Mouse (Mus musculus) skeletal muscle tissue, adult 2 months (tissue): ENCODE measurements at regions not wholly inside any gene's neighbourhood (a gene's known extent, or its start where the extent isn't known, plus 50 kb on each side); places are given as distances from the start of the nearest gene placed in this dataset.

Experiments
- DNase-seq: peaks from one replicate; pipeline ENCODE4 v3.0.0-alpha.2; 2012; ENCODE audit warnings: low read depth, low spot score

- DNase-seq = no peak
Observed at GRCm38 (mm10) chr10:18907276-18907960, 62.6 kb downstream of the Perp start.

- no peak for DNase-seq
Observed at GRCm38 (mm10) chr10:18909307-18909706, 64.5 kb downstream of the Perp start.

- no peak for DNase-seq
Observed at GRCm38 (mm10) chr10:18910898-18911297, 66.1 kb downstream of the Perp start.

- peak; percentile 17 for DNase-seq
Observed at GRCm38 (mm10) chr10:18917120-18917616, 72.3 kb downstream of the Perp start.

- DNase-seq = no peak
Observed at GRCm38 (mm10) chr10:18923088-18923821, 78.4 kb downstream of the Perp start.

GRCm38 (mm10) chr10:18927811-18928210 lies 83.0 kb downstream of the Perp start:
- no peak for DNase-seq

- DNase-seq = no peak
Observed at GRCm38 (mm10) chr10:18931344-18931743, 84.1 kb downstream of the Tnfaip3 start.

- DNase-seq = no peak
Observed at GRCm38 (mm10) chr10:18941447-18941846, 74.0 kb downstream of the Tnfaip3 start.

GRCm38 (mm10) chr10:18941908-18942307 lies 73.5 kb downstream of the Tnfaip3 start:
- no peak for DNase-seq

GRCm38 (mm10) chr10:18943296-18944075 lies 72.0 kb downstream of the Tnfaip3 start:
- no peak for DNase-seq

GRCm38 (mm10) chr10:18946727-18947126 lies 68.7 kb downstream of the Tnfaip3 start:
- DNase-seq = no peak
